ENCODE assay signal across 24 mouse cellular contexts in genomic region chr13:101229861-101230260, GRCm38 (mm10).
"Had no signal": no experiment of that assay in that cellular context is flagged by ENCODE, and none has a peak within 500 bp of the region (broad histone marks: within the 10 kb centered on the region; RNA-seq: fewer than 3 reads in every experiment).

No protein-coding gene starts in this region.

- ATAC-seq: hindbrain, embryonic 16.5 days; inflammation-experienced regulatory T-cells, adult 6 months; intestine, embryonic 15.5 days; intestine, postnatal 0 days had no signal

- H3K27me3 ChIP-seq: heart, embryonic 12.5 days; hindbrain, embryonic 12.5 days; intestine, embryonic 15.5 days; liver, embryonic 13.5 days; liver, embryonic 15.5 days had no signal

- H3K9me3 ChIP-seq: heart, embryonic 10.5 days; heart, embryonic 12.5 days; hindbrain, embryonic 10.5 days; hindbrain, embryonic 12.5 days; intestine, embryonic 15.5 days; limb, embryonic 10.5 days; limb, embryonic 12.5 days; liver, embryonic 13.5 days; liver, embryonic 15.5 days had no signal

- DNase-seq: gastrocnemius, adult 2 months; gastrocnemius, postnatal 10 days; gastrocnemius, postnatal 25 days; heart, postnatal 10 days; heart, postnatal 4 days; kidney, adult 18-20 months; kidney, adult 8-10 months; kidney, postnatal 10 days; kidney, postnatal 25 days; kidney, postnatal 4 days; liver; liver, embryonic 13.5 days had no signal

- H3K4me3 ChIP-seq: gastrocnemius, adult 2 months; heart, embryonic 10.5 days; heart, embryonic 12.5 days; hindbrain, embryonic 10.5 days; hindbrain, embryonic 12.5 days; intestine, embryonic 15.5 days; limb, embryonic 10.5 days; limb, embryonic 12.5 days; liver, embryonic 13.5 days; liver, embryonic 15.5 days had no signal

- H3K36me3 ChIP-seq: heart, embryonic 10.5 days; heart, embryonic 12.5 days; hindbrain, embryonic 10.5 days; hindbrain, embryonic 12.5 days; intestine, embryonic 15.5 days; limb, embryonic 10.5 days; limb, embryonic 12.5 days; liver, embryonic 13.5 days; liver, embryonic 15.5 days had no signal

- H3K27ac ChIP-seq: gastrocnemius, adult 2 months; heart, embryonic 10.5 days; hindbrain, embryonic 10.5 days; hindbrain, embryonic 12.5 days; hindbrain, embryonic 14.5 days; intestine, embryonic 15.5 days; limb, embryonic 10.5 days; limb, embryonic 12.5 days; liver, embryonic 13.5 days; liver, embryonic 15.5 days had no signal

- H3K4me1 ChIP-seq: limb, embryonic 12.5 days; liver, embryonic 13.5 days; liver, embryonic 15.5 days had no signal
